Mouse (Mus musculus): ENCODE results near the gene Thoc6.

Gene Thoc6

GRCm38 (mm10) chr17:23673424-23674073, at the start of gene Thoc6, which contains the start of gene Hcfc1r1:
Thoc6 (minus strand) TSS chr17:23673882.
Hcfc1r1 (plus strand) TSS chr17:23673596.
- DNase-seq (ENCODE audit: low spot score): peak; percentile 94

GRCm38 (mm10) chr17:23722376-23723125, 48.9 kb upstream of the Thoc6 start, which contains the start of gene 1520401A03Rik:
1520401A03Rik (minus strand) TSS chr17:23722783.
- no peak for DNase-seq (ENCODE audit: low spot score)

GRCm38 (mm10) chr17:23721886-23722285, 48.2 kb upstream of the Thoc6 start:
- no peak for DNase-seq (ENCODE audit: low spot score)

- no peak for DNase-seq (ENCODE audit: low spot score)
These were observed 45.8 kb upstream of the Thoc6 start for GRCm38 (mm10) chr17:23719455-23719854.

DNA sequence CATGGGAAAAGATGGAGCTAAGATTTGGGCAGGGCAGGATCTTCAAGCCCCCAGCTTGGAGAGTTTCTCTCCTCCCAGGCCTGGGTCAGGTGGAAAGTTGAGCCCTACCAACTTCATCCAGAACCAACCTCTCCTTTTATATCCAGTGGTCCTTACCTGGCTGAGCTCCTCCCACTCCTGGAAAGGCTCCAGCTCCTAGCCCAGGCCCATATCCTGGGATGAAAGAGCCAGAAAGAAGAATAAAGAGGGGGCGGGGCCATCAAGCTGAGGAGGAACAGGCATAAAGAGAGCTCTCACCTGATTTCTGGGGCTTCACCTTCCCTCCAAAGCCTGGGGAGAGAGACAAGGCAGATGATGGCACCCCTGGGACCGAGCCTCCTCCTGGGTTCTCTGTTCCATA, 43.3 kb upstream of the Thoc6 start:
- DNase-seq (ENCODE audit: low spot score): no peak

- peak; percentile 52 for DNase-seq (ENCODE audit: low spot score)
These were observed 32.5 kb upstream of the Thoc6 start for GRCm38 (mm10) chr17:23706212-23706611.

DNA sequence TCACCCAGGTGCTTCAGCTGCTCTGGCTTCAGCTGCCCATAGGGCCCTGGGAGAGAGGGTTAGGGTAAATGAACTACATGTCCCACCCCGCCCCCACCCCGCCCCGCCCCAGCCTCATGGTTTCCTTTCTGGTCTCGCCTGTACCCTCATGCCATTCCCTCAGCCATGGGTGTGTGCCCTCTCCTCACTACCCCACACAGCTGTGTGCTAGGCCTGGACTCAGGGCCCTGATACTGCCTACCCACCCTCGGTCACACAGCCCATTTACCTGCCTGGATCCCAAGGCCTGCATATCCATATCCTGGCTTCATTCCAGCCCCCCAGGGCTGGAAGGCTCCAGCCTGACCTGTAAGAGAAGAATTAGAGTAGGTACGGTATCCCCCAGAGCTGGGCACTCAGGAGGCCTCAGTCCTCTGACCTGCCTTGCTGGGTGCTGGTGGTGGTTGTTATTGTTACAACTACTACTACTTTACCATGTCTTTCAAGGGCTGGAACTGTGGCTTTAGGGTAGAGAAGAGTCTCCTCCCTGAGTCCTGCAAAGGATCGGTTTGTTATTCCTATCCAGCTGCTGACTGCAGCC, 31.9 kb upstream of the Thoc6 start:
- no peak for DNase-seq (ENCODE audit: low spot score)

- no peak for DNase-seq (ENCODE audit: low spot score)
These were observed 31.1 kb upstream of the Thoc6 start for GRCm38 (mm10) chr17:23704741-23705140.

- no peak for DNase-seq (ENCODE audit: low spot score)
These were observed 29.6 kb upstream of the Thoc6 start for GRCm38 (mm10) chr17:23703301-23703700.

DNA sequence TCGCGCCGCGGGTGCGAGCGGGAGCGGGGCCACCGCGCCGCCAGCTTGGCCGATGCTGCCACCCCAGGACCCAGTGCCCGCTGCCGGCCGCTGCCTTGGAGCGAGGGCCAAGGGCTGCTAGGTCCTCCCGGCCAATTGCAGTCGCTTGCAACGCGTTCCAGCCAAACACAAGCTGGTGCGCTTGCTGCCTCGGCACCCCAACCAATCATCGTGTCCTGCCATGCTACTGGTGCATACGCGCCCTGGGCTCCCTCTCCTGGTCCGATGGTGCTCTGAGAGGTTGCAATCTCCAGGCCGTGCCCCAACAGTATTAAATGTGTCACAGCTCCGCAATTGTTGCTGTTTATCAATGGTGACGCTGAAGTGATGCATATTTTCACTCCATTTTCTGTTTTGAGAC, 26.4 kb upstream of the Thoc6 start:
- DNase-seq (ENCODE audit: low spot score): peak; percentile 55

DNA sequence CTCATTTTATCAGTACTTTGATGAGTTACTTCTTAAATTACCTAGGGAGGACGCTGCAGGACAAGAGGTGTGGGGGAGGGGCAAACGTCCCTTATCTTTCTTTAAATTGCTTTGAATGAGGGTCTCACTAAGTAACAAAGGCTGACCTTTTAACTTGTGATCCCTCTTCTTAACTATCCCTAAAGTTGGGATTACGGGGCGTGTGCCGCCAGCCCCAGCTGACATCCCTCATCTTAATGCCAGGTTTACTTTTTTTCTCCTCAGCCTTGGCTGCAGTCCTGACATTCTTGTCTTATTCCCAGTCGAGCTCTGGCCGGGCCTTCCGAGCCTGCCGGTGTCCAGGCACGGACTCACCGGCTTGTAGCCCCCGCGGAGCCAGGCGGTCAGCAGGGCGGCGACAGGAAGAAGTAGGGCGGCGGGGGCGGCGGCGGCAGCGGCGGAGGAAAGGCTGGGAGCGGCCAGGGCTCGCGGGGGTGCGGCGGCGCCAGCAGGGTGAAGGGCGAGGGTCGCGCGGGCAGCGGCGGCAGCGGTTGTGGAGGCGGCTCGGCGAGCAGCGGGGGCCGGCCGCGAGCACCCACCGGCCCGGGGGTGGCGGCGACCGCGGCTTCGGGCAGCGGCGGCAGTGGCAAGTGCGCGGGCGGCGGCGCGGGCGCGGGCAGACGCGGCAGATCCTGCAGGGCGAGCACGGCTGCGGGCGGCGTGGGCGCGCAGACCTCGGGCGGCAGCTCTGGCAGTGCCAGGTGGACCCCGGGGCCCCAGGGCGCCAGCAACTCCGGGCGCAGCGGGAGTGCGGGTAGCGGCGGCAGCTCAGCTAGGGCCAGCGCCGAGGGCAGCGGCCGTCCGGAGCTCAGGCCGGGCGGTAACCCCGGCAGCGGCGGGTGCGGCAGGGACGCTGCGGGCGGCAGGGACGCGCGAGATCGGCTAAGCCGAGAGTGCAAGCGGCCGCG, 25.7 kb upstream of the Thoc6 start:
- no peak for DNase-seq (ENCODE audit: low spot score)

- no peak for DNase-seq (ENCODE audit: low spot score)
These were observed 22.1 kb upstream of the Thoc6 start for GRCm38 (mm10) chr17:23695801-23696200.

GRCm38 (mm10) chr17:23694491-23694890, 20.8 kb upstream of the Thoc6 start:
- DNase-seq (ENCODE audit: low spot score): no peak

DNA sequence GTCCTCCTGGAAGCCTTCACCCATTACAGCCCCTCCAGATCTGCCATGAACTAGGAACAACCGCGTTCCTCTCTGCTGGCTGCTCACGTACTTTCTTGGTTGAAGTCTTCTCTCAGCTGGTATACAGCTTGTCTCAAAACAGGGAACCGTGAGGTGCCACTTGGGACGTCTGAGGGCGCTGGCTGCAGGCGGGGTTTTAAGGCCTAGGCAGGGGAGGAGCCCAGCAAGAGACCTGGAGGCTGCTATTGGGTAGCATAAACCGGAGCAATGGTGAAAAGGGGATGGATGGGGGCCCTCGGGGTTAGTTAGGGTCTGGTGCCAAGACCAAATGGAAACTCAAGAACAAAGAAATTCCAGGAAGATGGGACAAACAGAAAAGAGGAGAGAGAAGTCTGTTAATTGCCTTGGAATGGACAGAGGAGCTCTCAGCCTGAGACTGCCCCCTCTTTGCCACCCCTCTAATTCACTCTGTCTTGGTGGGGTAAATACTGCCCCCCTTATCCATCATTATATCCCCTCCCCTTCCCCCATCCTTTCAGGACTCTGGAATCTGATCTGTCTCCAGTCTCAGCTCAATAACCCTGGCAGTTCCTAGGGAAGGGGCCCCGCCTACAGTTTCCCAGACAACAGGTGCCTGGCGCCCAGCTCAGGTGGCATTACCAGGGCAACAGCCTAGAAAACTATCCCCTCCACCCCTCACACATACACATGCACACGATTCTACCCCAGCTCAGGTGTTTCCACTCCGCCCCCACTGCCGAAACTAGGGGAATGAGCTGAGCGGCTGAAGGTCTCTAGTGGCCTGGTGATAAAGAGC, 10.4 kb upstream of the Thoc6 start, which contains the start of gene Cldn9:
TSS of gene Cldn9 (minus strand) at position 171 of the 817 bp plus-strand sequence.
- no peak for DNase-seq (ENCODE audit: low spot score)

DNA sequence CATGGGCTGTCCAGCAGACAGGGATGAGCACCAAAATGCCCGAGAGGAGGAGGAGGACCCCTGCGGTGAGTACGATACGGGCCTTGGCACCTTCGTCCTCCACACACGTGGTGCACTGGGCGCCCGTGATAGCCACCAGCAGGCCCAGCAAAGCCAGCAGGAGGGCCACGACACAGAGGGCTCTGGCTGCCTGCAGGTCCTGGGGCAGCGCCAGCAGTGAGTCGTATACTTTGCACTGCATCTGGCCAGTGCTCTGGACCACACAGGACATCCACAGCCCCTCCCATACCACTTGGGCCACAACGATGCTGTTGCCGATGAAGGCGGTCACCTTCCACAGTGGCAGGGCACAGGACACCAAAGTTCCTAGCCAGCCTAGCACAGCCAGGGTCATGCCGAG, 9.5 kb upstream of the Thoc6 start:
- DNase-seq (ENCODE audit: low spot score): no peak

DNA sequence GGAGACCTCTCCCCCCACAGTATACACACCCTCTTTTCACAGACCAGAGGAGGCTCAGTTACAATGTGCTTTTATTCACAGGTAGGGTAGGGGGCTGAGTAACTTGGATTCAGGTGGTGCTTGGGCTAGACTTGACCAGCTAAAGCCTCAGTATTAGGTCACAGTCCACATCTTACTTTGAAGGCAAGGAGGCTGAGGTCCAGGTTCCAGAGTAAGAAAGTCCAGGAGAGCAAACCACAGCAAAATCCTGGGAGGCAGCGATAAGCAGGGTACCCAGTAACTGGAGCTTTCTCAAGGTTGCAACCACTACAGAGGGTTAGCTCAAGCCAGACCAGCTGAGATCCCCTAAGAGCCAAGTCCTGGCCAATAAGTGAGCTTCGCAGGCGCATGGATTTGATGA, 8.8 kb upstream of the Thoc6 start:
- DNase-seq (ENCODE audit: low spot score): no peak

DNA sequence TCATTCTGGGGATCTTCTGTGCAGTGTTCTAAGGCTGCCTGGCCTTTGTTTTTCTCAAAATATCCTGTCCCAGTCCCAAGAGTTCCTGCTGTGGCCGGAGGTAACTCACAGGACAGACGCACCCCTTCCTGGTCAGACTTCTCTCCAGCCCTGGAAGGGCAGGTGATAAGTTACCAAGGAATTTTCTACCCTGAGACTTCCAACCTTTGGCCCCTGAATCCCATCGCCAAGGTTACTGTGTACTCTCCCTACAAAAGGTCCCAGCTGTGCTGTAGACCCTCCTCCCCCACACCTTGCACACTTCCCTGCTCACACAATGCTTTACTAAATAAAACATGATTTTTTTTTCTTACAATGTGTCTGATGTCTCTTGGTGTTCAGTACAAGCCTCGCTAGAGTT, 8.4 kb upstream of the Thoc6 start:
- DNase-seq (ENCODE audit: low spot score): no peak

DNA sequence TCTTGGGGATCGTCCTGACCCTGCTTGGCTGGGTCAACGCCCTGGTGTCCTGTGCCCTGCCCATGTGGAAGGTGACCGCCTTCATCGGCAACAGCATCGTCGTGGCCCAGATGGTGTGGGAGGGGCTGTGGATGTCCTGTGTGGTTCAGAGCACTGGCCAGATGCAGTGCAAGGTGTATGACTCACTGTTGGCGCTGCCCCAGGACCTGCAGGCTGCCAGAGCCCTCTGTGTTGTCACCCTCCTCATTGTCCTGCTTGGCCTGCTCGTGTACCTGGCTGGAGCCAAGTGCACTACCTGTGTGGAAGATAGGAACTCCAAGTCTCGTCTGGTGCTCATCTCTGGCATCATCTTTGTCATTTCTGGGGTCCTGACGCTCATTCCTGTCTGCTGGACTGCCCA, 7.4 kb upstream of the Thoc6 start:
- DNase-seq (ENCODE audit: low spot score): no peak

GRCm38 (mm10) chr17:23680336-23680735, 6.7 kb upstream of the Thoc6 start:
- DNase-seq (ENCODE audit: low spot score): no peak

DNA sequence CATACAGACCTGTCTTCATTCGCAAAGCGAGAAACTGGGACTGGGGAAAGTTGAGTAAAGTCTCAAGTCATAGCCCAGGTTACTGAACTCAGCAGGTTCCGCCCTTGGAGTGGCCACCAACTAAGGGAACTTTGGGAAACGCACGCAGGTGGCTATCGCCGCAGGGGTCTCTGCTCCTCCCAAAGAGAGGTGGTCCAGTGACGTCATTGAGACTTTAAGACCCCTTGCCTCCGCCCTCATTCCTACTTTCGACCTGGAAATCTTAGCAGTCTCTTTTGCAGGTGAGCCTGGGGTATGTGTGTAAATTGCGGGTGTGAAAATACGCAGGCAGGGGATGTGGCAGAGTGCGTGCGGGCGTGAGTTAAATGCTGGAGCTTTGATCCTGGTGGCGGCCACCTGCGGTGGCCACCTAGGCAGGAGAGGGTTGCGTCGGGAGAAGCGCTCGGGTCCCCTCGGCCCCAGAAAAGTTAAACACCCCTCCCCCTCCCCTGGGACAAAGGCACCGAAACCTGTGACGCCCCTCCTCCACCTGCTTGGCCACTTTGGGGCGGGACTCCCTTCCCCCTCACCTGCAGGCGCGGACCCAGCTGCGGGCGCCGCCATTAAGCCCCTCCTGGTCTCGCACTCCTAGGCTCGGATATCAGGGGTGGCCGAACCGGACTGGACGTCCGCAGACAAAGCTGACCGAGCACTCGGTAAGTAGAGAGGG, 5.6 kb upstream of the Thoc6 start, which contains the start of gene Cldn6:
TSS of gene Cldn6 (plus strand) at position 123 of the 709 bp plus-strand sequence.
- no peak for DNase-seq (ENCODE audit: low spot score)

Data from layer of hippocampus, adult 9-10 months (tissue).